Mouse (Mus musculus) T-helper 1 cell (primary cell): ENCODE results near the gene A4galt.

Experiments
- in situ Hi-C: fragments of 300-600 bp; cut with MboI, MseI; formaldehyde crosslinking; loops from one replicate; pipeline ENCODE4 v1.15.1; 2025; ENCODE audit warnings: high pct_unique_total_duplicates

The A4galt gene

GRCm38 (mm10) chr15:83226871-83227270, 24.7 kb downstream of the A4galt start:
- in situ Hi-C loops = no loop called here

GRCm38 (mm10) chr15:83226066-83226834, 25.3 kb downstream of the A4galt start:
- in situ Hi-C loops = no loop called here

DNA sequence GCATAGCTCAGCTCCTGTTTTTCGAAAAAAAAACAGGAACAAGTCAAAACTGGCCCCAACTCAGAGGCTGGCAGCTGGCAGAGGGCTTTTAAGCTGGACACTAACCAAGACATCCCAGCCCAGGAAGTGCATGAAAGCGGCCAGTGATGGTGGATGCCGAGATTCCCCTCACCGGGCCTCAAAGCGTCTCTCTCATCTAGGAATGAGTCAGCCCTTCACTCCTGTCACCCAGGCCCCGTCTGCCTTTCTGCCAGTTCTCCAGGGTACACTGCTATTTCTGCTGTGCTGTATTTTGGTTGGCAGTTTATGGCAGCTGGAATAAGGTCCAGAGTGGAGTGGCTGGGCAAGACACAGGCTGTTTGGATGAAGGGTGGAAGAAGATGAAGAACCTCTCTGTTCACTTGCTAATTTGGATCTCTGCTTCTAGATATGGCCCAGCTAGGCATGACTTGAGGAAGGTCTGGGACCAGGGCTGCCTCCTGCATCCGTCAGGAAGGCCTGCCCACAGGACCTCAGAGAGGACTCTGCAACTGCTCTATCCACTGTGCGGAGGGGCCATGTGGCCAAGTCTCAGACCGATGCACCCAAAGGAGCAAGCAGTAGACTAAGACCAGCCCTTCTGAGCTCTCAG, 27.3 kb downstream of the A4galt start:
- in situ Hi-C loops = no loop called here

GRCm38 (mm10) chr15:83223208-83223962, 28.2 kb downstream of the A4galt start:
- in situ Hi-C loops = no loop called here

DNA sequence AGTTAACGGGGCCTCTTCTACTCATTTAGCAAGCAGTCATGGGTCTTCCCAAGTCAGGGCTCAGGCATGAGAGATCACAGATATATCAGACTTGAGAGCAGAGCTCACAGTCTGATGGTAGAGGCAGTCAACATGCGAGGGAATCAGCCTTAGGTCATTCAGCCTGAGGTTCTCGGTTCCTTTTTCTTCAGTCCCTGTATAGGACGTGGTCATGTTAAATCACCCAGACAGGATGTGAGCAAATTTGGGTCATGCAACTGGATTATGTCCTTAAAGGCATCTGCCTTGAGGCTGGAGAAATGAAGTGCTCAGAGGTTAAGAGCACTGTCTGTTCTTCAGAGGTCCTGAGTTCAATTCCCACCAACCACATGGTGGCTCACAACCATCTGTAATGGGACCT, 29.9 kb downstream of the A4galt start:
- in situ Hi-C loops = no loop called here

DNA sequence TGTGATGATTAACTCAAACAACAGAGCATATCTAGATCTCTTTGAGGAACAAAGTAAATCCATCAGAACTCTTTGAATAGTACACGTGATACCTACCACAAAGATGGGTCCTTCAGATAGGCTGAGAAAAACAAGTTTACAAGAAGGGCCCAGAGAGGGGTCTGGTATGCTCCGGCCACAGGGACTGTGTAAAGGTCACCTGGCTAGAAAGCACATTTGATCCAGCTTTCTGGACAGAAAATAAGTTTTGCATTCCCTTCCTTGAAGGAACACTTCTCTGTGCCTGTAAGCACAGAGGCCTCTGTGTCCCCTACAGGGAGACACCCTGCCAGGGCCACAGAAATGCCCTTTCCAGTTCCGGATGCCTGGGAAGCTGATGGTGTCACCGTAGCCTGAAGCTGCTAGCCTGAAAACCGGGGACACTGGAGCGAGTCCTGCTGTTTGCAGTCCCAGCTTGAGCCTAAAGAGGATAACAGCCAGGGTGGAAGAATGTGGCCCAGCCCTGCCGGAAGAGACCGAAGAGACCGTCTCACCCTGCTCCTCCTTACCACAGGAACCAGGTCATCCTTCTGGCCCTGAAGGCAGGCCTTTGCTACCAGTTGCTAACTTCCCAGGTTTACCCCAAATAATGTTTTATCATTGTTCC, 31.1 kb downstream of the A4galt start:
- in situ Hi-C loops = no loop called here

- in situ Hi-C loops = no loop called here
Measured at GRCm38 (mm10) chr15:83215322-83216216, 36.0 kb downstream of the A4galt start.

DNA sequence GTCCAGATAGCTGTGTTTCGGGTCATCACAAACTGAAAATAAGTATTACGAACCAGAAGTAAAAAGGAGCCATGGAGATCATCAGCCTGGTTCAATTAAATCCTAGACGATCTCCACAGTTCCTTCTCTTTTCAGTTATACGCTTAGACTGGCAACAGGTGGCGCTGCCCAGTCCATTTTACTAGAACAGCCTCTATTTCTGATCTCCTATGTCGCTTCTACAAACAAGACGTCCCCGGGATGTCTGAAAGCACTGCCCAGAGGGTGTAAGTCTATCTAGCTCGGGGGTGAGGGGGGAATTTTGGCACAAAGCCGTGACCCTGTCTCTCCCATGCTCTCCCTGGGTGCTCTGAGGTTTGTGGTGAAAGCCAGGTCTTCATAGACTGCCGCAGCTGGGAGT, 41.3 kb downstream of the A4galt start:
- in situ Hi-C loops = loop anchor here (5.0 kb wide), 1 partner anchor 418 kb away; the partner anchor contains the start of gene Cyp2d26

DNA sequence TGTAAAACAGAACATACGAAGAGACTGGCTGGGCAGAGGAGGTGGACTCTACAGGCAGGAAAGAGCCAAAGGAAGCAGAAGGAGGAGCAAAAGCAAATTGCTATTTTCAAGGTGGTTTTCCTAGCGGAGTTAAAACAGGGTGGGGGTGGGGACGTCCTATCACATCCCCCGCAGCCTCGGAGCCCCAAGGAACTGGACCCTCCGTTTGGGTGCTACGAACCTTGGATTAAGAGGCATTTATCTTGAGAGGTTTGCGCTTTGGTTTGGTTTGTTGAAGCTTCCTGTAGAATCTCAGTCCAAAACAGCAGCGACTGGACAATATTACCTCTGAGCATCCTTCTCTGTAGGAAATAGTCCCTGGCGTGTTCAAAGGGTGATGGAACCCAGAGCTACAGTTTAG, 41.9 kb downstream of the A4galt start:
- in situ Hi-C loops = loop anchor here (5.0 kb wide), 2 partner anchors 37 to 417 kb away; partner anchors contain the start of genes Cyb5r3 and Cyp2d26

- in situ Hi-C loops = loop anchor here (5.0 kb wide), 1 partner anchor 37 kb away; the partner anchor contains the start of gene Cyb5r3
Measured at GRCm38 (mm10) chr15:83209092-83209695, 42.4 kb downstream of the A4galt start.

DNA sequence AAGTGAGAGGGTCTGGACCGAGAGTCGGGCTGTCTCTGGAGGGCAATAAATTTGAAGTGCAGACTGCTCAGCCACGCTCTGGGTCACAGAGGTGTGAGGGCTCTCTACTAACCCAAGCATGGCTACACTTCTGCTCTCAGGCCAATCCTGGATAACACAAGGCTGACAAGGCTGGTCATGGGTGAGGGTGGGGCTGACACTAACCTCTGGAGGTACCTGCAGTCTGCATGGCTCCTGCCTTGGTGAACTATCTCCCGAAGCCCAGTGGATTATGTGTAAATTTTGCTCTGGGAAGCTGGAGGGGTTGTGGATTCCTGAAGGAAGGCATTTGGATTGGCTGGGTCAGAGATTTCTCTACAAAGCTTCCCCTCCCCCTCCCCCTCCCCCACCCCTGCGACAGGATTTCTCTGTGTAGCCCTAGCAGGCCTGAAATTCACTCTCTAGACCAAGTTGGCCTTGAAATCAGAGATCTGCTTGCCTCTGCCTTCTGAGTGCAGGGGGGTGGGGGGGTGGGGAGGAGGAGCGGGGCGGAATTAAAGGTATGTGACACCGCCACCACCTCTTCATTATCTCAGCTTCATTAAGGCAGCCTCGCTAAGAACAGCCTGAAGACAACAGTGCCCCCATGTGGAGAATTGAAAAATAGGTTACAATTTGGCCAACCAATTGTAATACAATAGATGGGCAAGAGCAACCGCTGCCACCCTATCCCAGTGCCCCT, 46.7 kb downstream of the A4galt start:
- in situ Hi-C loops = loop anchor here (5.0 kb wide), 1 partner anchor 33 kb away; the partner anchor contains the start of gene Cyb5r3

DNA sequence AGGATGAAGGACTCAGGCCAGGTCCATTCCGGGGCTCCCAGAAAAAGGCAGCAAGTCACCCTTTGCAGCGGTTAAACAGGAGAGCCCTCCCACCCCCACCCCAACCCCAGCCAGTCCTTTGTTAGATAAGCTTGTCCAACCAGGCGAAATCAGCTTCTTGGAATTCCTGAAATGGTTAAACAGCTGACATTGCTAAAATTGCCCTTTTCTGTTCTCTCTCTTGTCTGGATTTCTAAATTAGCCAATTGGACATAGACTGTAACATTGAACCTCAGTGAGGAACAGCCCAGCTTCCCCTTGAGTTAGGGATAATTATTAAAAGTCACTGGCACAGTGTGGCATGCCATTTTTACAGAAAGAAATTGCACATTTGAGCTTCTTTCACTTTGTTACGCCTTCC, 49.2 kb downstream of the A4galt start:
- in situ Hi-C loops = no loop called here

- in situ Hi-C loops = no loop called here
Measured at GRCm38 (mm10) chr15:83193413-83193812, 58.2 kb downstream of the A4galt start.

DNA sequence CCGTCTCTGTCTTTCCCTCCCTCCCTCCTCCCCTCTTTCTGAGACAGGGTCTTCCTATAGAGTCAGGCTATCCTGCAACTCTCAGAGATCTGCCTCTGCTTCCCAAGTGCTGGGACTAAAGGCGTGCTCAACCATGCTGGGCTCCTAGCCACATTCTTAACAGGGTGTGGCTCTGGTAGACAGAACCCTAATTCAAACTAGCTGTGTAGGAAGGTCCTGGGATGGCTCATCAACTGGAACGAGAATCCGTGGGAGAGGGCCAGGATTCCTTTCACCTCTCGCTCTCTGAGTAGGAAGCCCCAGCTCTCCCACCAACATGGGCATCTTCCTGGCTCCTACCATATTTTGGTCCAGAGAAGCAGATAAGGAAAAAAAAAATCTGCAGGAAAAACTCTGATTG, 69.2 kb downstream of the A4galt start:
- in situ Hi-C loops = no loop called here

GRCm38 (mm10) chr15:83181800-83182330, 69.7 kb downstream of the A4galt start:
- in situ Hi-C loops = no loop called here

- in situ Hi-C loops = no loop called here
Measured at GRCm38 (mm10) chr15:83180004-83180403, 71.6 kb downstream of the A4galt start.
